Mouse (Mus musculus) lung, adult 2 months (tissue): ENCODE data around the gene Fstl3. TPM values are rescaled to one million over a fixed set of nuclear protein-coding genes. Genes with fewer than 3 reads are reported as not detected.

ENCODE experiments used
- DNase-seq: peaks from one replicate; pipeline ENCODE4 v3.0.0; 2022
- H3K4me1 ChIP-seq: fragments of 200-500 bp; 2 replicates; pipeline ENCODE4 v1.6.1; 2011; ENCODE audit warnings: low read length; ENCODE audit not compliant: control insufficient read depth, insufficient read depth
- H3K4me3 ChIP-seq: fragments of 200-500 bp; replicated peaks from 2 replicates; pipeline ENCODE3; 2011; ENCODE audit warnings: low read depth, mild to moderate bottlenecking, control low read depth, low read length; ENCODE audit errors: extremely low read depth
- CTCF ChIP-seq: fragments of 200-500 bp; IDR thresholded peaks from 2 replicates; pipeline ENCODE4 v1.5.1; 2011; ENCODE audit warnings: mild to moderate bottlenecking, low read length, control low read depth; ENCODE audit not compliant: insufficient read depth
- POLR2A ChIP-seq: fragments of 200-500 bp; IDR thresholded peaks from 2 replicates; pipeline ENCODE4 v1.6.1; 2011; ENCODE audit warnings: low read depth, mild to moderate bottlenecking, control low read depth, low read length, borderline replicate concordance; ENCODE audit errors: extremely low read depth
- WGBS: fragments of 180-500 bp; shearing (Covaris S2); methylation state at CpG from one replicate; pipeline ENCODE4 v1.1.7; 2018; 5-methylcytosine and 5-hydroxymethylcytosine counted together
- polyA plus RNA-seq: library from polyadenylated mRNA; depleted of rRNA; stranded (reverse); fragments of >200 nt; gene quantifications from 2 replicates; pipeline ENCODE4 v1.2.3, GENCODE M21; 2012

Fstl3 gene
- polyA plus RNA-seq, 1 experiment = 65.8 TPM

- H3K4me3 ChIP-seq = no peak overlapping the region
- 50% methylated on average over 11 of the region's 11 CpGs for WGBS
- DNase-seq = no peak
These were observed 30.8 kb downstream of the Fstl3 start for GRCm38 (mm10) chr10:79807826-79808225.

GRCm38 (mm10) chr10:79808728-79809127, 31.7 kb downstream of the Fstl3 start:
- H3K4me1 ChIP-seq = 0 out of 2 replicates have a peak, but pooled peaks cover 5% of the 10 kb centered on the region
- no peak for DNase-seq
- 56% methylated on average over 11 of the region's 11 CpGs for WGBS
- no peak overlapping the region for H3K4me3 ChIP-seq
- TF ChIP-seq POLR2A = no peak
- no peak for TF ChIP-seq CTCF

More at GRCm38 (mm10) chr10:79807826-79808225, 30.8 kb downstream of the Fstl3 start:
- H3K4me1 ChIP-seq = peaks cover 6% of the 10 kb centered on the region; the same call in 1 of the 2 replicates
- TF ChIP-seq CTCF (no peak), POLR2A (no peak)

- 32% methylated on average over 15 of the region's 15 CpGs for WGBS
- peak; percentile 89 for DNase-seq
- Histone ChIP-seq H3K4me1 (0 out of 2 replicates have a peak, but pooled peaks cover 5% of the 10 kb centered on the region), H3K4me3 (no peak overlapping the region)
- TF ChIP-seq CTCF = peak; percentile 96
- TF ChIP-seq POLR2A = no peak
These were observed 34.9 kb downstream of the Fstl3 start for GRCm38 (mm10) chr10:79811736-79812637.

GRCm38 (mm10) chr10:79814271-79814842, 37.3 kb downstream of the Fstl3 start:
- no peak for DNase-seq
- WGBS = 94% methylated on average over 5 of the region's 5 CpGs

GRCm38 (mm10) chr10:79815671-79816494, 38.8 kb downstream of the Fstl3 start:
- no peak overlapping the region for H3K4me3 ChIP-seq
- no peak for TF ChIP-seq POLR2A
- TF ChIP-seq CTCF = no peak
- no peak for DNase-seq
- H3K4me1 ChIP-seq = no peaks in the 10 kb centered on the region
- WGBS = 86% methylated on average over 12 of the region's 12 CpGs

More at GRCm38 (mm10) chr10:79814271-79814842, 37.3 kb downstream of the Fstl3 start:
- no peaks in the 10 kb centered on the region for H3K4me1 ChIP-seq
- H3K4me3 ChIP-seq = no peak overlapping the region
- TF ChIP-seq POLR2A = no peak
- no peak for TF ChIP-seq CTCF

- H3K4me3 ChIP-seq = no peak overlapping the region
- WGBS = 88% methylated on average over 2 of the region's 2 CpGs
- no peaks in the 10 kb centered on the region for H3K4me1 ChIP-seq
- TF ChIP-seq CTCF = no peak
- TF ChIP-seq POLR2A = no peak
- no peak for DNase-seq
These were observed 40.0 kb downstream of the Fstl3 start for GRCm38 (mm10) chr10:79817111-79817510.

GRCm38 (mm10) chr10:79818225-79818624, 41.2 kb downstream of the Fstl3 start:
- 65% methylated on average over 4 of the region's 4 CpGs for WGBS
- DNase-seq = no peak
- Histone ChIP-seq H3K4me3 (no peak overlapping the region), H3K4me1 (no peaks in the 10 kb centered on the region)
- TF ChIP-seq CTCF (no peak), POLR2A (no peak)

GRCm38 (mm10) chr10:79819606-79820005, 42.5 kb downstream of the Fstl3 start:
- DNase-seq = no peak
- Histone ChIP-seq H3K4me3 (no peak overlapping the region), H3K4me1 (peaks cover 4% of the 10 kb centered on the region)
- no peak for TF ChIP-seq POLR2A
- TF ChIP-seq CTCF = no peak
- WGBS = 91% methylated on average over 17 of the region's 17 CpGs

GRCm38 (mm10) chr10:79820277-79820676, 43.2 kb downstream of the Fstl3 start:
- TF ChIP-seq POLR2A = no peak
- TF ChIP-seq CTCF = no peak
- H3K4me3 ChIP-seq = no peak overlapping the region
- H3K4me1 ChIP-seq = peaks cover 8% of the 10 kb centered on the region
- 86% methylated on average over 8 of the region's 8 CpGs for WGBS
- no peak for DNase-seq
